Mouse (Mus musculus) spleen, adult 2 months (tissue): ENCODE measurements around the gene Ugt1a10.

ENCODE experiments used
- CTCF ChIP-seq: fragments of 200-500 bp; IDR thresholded peaks from 2 replicates; pipeline ENCODE4 v1.5.1; 2011; ENCODE audit warnings: mild to moderate bottlenecking, inconsistent platforms; ENCODE audit not compliant: insufficient read depth, insufficient read length, insufficient replicate concordance; ENCODE audit errors: extremely low read depth
- POLR2A ChIP-seq: fragments of 200-500 bp; IDR thresholded peaks from 2 replicates; pipeline ENCODE4 v1.6.1; 2011; ENCODE audit warnings: low read depth, low read length, inconsistent platforms

DNA sequence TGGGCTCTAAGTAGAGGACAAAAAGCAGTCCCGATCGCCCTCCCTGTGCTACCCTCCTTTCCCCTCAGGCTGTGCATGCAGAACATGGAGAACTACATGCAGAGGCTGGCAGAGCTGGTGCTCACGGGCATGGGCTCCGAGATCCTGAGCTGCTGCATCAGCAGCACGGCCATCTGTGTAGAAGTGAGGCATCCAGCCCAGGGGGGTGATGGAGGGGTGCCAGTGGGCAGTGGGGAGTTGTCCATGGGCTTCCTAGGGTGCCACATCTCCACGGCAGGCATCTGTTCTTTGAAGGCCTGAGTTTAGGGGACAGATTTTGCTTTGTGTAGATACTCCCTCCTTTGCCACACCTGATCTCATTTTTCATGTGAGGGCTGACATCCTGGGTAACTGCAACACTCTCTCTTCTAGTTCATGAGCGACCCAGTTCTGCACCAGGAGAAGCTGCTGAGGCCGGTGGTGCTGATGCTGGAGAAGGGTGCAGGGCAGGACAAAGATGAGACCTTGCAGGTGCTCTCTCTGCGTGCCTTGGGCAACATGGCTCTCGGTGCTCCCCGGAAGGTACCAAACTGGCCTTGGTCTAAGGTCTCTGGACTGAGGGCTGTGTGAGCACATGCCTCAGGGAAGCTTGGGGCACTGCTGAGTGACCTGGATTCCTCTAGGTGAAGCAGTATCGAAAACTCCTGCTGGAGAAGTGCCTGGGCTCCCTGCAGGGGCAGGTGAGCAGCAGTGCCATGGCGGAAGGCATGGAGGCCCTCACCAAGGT is 201.0 kb downstream of the Ugt1a10 start:
- TF ChIP-seq POLR2A: no peak
- no peak for TF ChIP-seq CTCF
